Mouse (Mus musculus): Measurements from ENCODE around the gene Phka2. TPM values are rescaled to one million over a fixed set of nuclear protein-coding genes. Genes with fewer than 3 reads are reported as not detected.

The Phka2 gene
- total RNA-seq, 2 experiments from 2014 or later: 32.7 to 41.1 TPM

- ATAC-seq (replicated peaks; ENCODE audit: low FRiP score, poor library complexity, severe bottlenecking): no peak
Measured at GRCm38 (mm10) chrX:160598055-160598454, 96.1 kb downstream of the Phka2 start.

DNA sequence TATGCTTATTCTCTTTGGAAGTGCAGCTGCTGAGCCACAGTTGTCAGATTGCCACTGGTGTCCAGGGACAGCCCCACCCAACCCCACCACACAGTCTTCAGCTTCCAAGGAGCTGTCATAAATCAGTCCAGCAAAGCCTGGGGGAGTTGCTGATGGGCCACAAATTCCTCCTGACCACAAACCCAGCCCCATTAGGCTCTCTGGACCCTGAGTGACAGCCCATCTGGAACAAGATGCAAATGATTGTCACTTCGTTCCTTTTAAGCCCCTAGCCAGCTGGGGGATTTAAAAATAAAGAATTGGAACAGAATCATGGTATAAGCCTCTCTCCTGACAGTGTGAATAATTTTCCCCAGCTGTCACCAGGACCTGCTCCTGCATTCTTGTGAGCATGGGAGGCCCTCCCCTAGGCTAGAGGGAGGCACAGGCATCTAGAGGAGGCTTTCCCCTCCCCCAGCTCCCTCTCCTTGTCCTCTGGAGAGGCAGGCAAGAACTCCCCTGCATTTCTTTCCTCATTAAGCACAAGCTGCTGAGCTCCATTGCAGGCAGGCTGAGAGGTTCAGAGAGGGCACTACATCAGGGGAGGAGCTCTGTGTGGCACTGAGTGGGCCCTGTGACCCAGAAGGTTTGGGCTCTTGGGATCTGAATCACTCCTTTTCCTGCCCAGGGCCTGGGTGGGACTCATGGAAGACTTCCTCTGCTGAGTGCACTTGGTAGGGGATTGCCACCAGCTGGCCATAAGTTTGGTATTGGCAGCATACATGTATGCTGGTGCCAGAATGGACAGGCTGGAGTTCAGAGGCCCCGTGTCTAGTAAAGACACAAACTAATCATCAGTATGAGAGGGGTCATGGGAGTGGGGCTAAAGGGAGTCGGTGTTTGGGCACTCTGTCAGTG lies 96.8 kb downstream of the Phka2 start:
- ATAC-seq (replicated peaks; ENCODE audit: low FRiP score, poor library complexity, severe bottlenecking): no peak

- ATAC-seq (replicated peaks; ENCODE audit: low FRiP score, poor library complexity, severe bottlenecking): no peak
Measured at GRCm38 (mm10) chrX:160601053-160601452, 99.1 kb downstream of the Phka2 start.

GRCm38 (mm10) chrX:160602770-160603169 lies 100.8 kb downstream of the Phka2 start:
- no peak for ATAC-seq (replicated peaks; ENCODE audit: low FRiP score, poor library complexity, severe bottlenecking)

DNA sequence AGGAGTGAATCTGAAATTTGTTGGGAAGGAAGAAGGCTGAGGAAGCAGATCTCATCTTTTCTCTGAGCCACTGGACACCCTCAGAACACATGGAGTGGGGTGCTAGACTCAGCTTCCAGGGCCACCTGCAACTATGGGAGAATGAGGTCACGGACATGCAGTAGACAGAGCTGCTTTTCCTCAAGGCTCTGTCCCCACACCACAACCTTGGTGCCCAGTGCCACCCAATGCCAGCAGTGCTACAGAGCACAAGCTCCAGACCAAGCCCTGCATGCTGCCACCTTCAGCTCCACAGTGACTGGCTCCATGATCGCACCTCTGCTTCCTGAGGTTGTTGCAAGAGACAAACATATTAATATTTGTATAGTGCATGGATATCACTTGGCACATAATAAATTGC lies 101.3 kb downstream of the Phka2 start:
- no peak for ATAC-seq (replicated peaks; ENCODE audit: low FRiP score, poor library complexity, severe bottlenecking)

- ATAC-seq (replicated peaks; ENCODE audit: low FRiP score, poor library complexity, severe bottlenecking): no peak
Measured at GRCm38 (mm10) chrX:160603981-160604541, 102.1 kb downstream of the Phka2 start.

DNA sequence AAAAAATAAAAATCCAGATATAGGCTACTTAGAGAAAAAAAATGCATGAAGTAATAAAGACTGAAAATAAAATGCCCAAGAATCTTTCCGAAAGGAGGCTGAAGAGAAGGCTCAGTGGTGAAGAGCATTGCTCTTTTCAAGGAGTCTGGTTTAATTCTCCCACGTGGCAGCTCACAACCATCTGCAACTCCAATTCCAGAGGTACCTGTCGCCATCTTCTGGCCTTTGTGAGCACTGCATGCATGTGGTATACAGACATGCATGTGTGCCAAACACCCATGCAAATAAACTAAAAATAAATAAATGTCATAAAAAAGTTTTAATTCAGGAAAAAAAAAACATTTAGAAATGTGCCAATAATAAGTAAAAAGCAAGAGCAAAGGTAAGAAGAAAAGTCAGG lies 107.9 kb downstream of the Phka2 start:
- no peak for ATAC-seq (replicated peaks; ENCODE audit: low FRiP score, poor library complexity, severe bottlenecking)

GRCm38 (mm10) chrX:160610482-160610881 lies 108.5 kb downstream of the Phka2 start:
- no peak for ATAC-seq (replicated peaks; ENCODE audit: low FRiP score, poor library complexity, severe bottlenecking)

DNA sequence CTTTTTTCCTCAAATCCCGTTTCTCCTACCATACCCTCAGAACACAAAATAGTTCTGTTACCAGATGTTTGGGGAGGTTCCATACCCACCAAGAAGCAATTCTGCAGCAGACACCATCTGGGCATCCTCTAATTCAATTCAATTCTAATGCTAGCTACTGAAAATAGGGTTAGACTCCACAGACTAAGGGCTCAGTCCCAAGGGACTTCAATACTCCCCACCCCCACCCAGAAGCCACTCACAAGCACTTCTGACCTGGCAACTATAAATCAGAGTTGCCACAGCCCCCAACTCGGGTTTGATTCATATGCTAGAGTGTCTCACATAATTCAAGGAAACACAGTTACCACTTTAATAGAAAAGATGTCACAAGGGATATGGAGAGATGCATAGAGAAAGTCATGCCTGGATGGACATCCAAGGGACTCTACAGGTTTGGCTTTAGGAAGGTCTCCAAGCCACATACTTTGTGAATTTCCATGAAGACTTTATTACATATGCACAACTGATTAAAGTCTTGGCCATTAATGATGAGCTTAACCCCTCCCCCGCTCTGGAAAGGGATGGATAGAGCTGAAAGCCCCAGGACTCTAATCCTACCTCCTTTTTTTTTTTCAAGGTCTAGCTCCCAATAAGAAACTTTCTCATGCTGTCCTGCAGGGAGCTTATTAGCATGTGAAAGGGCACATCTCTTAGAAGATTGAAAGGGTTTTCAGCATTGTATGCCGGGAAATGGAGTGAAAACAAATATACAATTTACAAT lies 109.1 kb downstream of the Phka2 start:
- ATAC-seq (replicated peaks; ENCODE audit: low FRiP score, poor library complexity, severe bottlenecking): no peak

Other genes starting within 250 kb of the Phka2 start
- not detected in 2 replicates for gene Adgrg2, start 111.5 kb upstream of the Phka2 start, total RNA-seq (2015; ENCODE audit: low replicate concordance)
- gene Adgrg2, start 111.5 kb upstream of the Phka2 start, total RNA-seq (2017; ENCODE audit: low replicate concordance): not detected in 2 replicates
- not detected in 2 replicates for gene Ppef1, start 233.6 kb downstream of the Phka2 start, total RNA-seq (2015; ENCODE audit: low replicate concordance)
- not detected in 2 replicates for gene Ppef1, start 233.6 kb downstream of the Phka2 start, total RNA-seq (2017; ENCODE audit: low replicate concordance)